Mouse (Mus musculus) liver, adult 2 months (tissue): ENCODE measurements around the gene Fam171b. TPM values are rescaled to one million over a fixed set of nuclear protein-coding genes. Genes with fewer than 3 reads are reported as not detected.

Source experiments
- DNase-seq: peaks from one replicate; pipeline ENCODE4 v3.0.0-alpha.2; 2011; ENCODE audit warnings: low read depth, low spot score; ENCODE audit errors: extremely low read depth
- H3K27ac ChIP-seq: fragments of 200-500 bp; replicated peaks from 2 replicates; pipeline ENCODE4 v1.5.1; 2012; ENCODE audit warnings: low read depth, mild to moderate bottlenecking, control low read depth, inconsistent platforms, low read length; ENCODE audit not compliant: insufficient read depth
- H3K27me3 ChIP-seq: fragments of 200-500 bp; 2 replicates; pipeline ENCODE4 v1.6.1; 2012; ENCODE audit warnings: mild to moderate bottlenecking, moderate library complexity, low read length, inconsistent platforms; ENCODE audit not compliant: control insufficient read depth, insufficient read depth
- H3K36me3 ChIP-seq: fragments of 200-500 bp; 2 replicates; pipeline ENCODE4 v1.6.1; 2012; ENCODE audit warnings: low read length, inconsistent platforms; ENCODE audit not compliant: control insufficient read depth, insufficient read depth
- H3K4me1 ChIP-seq: fragments of 200-500 bp; 2 replicates; pipeline ENCODE4 v1.6.1; 2011; ENCODE audit warnings: low read length; ENCODE audit not compliant: control insufficient read depth, insufficient read depth
- H3K4me3 ChIP-seq: fragments of 200-500 bp; 2 replicates; pipeline ENCODE4 v1.5.1; 2011; ENCODE audit warnings: low read depth, mild to moderate bottlenecking, control low read depth, low read length, moderate library complexity; ENCODE audit not compliant: insufficient read depth
- H3K79me2 ChIP-seq: fragments of 200-500 bp; 2 replicates; pipeline ENCODE4 v1.6.1; 2012; ENCODE audit warnings: inconsistent platforms, mild to moderate bottlenecking, low read length, moderate library complexity; ENCODE audit not compliant: control insufficient read depth, insufficient read depth
- H3K9ac ChIP-seq: fragments of 200-500 bp; 2 replicates; pipeline ENCODE4 v1.6.1; 2012; ENCODE audit warnings: low read depth, mild to moderate bottlenecking, control low read depth, inconsistent platforms, low read length
- CTCF ChIP-seq: fragments of 200-500 bp; IDR thresholded peaks from 2 replicates; pipeline ENCODE4 v1.5.1; 2011; ENCODE audit warnings: low read depth, low read length, control low read depth
- POLR2A ChIP-seq: fragments of 200-500 bp; IDR thresholded peaks from 2 replicates; pipeline ENCODE4 v1.6.1; 2011; ENCODE audit warnings: low read length, control low read depth; ENCODE audit not compliant: insufficient read depth; ENCODE audit errors: extremely low read depth
- WGBS: fragments of 180-500 bp; shearing (Covaris S2); methylation state at CpG from one replicate; pipeline ENCODE4 v1.1.7; 2018; 5-methylcytosine and 5-hydroxymethylcytosine counted together
- polyA plus RNA-seq: library from polyadenylated mRNA; depleted of rRNA; stranded (reverse); fragments of >200 nt; gene quantifications from 2 replicates; pipeline ENCODE4 v1.2.3, GENCODE M21; 2012; rRNA removed
- total RNA-seq: library from RNA; depleted of rRNA; stranded (reverse); fragments of >200 nt; gene quantifications from 2 replicates; pipeline ENCODE4 v1.2.3, GENCODE M21; 2014; rRNA removed

Fam171b gene
- total and polyA plus RNA-seq, 2 experiments = 0.24 to 1.1 TPM

DNA sequence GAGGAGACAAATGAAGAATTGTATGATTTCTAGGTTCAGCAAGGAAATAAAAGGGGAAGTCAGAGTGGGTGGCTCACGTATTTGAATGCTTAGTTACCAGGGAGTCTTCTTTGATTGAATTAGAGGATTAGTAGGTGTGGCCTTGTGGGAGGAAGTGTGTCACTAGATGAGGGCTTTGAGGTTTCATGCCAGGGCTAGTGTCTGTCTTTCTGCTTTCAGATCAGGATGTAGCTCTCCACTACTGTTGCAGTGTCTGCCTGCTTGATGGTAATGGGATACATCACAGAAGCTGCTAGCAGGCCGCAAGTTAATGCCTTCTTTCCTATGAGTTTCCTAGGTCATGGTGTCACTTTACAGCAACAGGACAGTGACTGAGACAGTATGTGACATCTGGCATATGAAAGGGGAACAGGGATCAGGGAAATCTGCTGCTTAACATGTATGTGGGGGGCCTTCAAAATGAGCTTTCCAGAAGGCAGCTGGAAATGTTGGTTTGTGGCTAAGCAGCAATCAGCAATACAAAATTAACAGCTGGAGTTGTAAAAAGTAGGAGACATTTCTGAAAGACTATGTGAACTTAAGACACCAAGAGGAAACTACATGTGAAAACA is 117.1 kb downstream of the Fam171b start:
- Histone ChIP-seq H3K4me1 (no peaks in the 10 kb centered on the region), H3K4me3 (no peak overlapping the region), H3K36me3 (no peaks in the 10 kb centered on the region), H3K9ac (no peak overlapping the region), H3K79me2 (no peaks in the 10 kb centered on the region), H3K27me3 (no peaks in the 10 kb centered on the region), H3K27ac (no peak overlapping the region)
- WGBS = 73% methylated on average over 2 of the region's 2 CpGs
- TF ChIP-seq CTCF (no peak), POLR2A (no peak)
- DNase-seq = no peak

Other genes starting within 250 kb of the Fam171b start
- gene Zc3h15, start 168.2 kb upstream of the Fam171b start, total RNA-seq = 57.6 and 60.5 TPM in 2 replicates
- gene Zc3h15, start 168.2 kb upstream of the Fam171b start, polyA plus RNA-seq = 14.6 and 14.8 TPM in 2 replicates
- gene Itgav, start 88.2 kb upstream of the Fam171b start, total RNA-seq = 29.6 and 33.2 TPM in 2 replicates
- gene Itgav, start 88.2 kb upstream of the Fam171b start, polyA plus RNA-seq = 15.8 and 20.5 TPM in 2 replicates
- gene Zswim2, start 128.6 kb downstream of the Fam171b start, total RNA-seq = not detected in 2 replicates
- not detected in 2 replicates for gene Zswim2, start 128.6 kb downstream of the Fam171b start, polyA plus RNA-seq
- gene Gm13698, start 143.1 kb downstream of the Fam171b start, total RNA-seq = not detected in 2 replicates
- not detected in 2 replicates for gene Gm13698, start 143.1 kb downstream of the Fam171b start, polyA plus RNA-seq
- not detected in 2 replicates for gene Gm13693, start 148.9 kb downstream of the Fam171b start, total RNA-seq
- not detected in 2 replicates for gene Gm13693, start 148.9 kb downstream of the Fam171b start, polyA plus RNA-seq
- gene Gm13695, start 154.7 kb downstream of the Fam171b start, total RNA-seq = not detected in 2 replicates
- gene Gm13695, start 154.7 kb downstream of the Fam171b start, polyA plus RNA-seq = not detected in 2 replicates
- gene Gm13696, start 160.5 kb downstream of the Fam171b start, total RNA-seq = not detected in 2 replicates
- gene Gm13696, start 160.5 kb downstream of the Fam171b start, polyA plus RNA-seq = not detected in 2 replicates
- not detected in 2 replicates for gene Gm13694, start 166.3 kb downstream of the Fam171b start, total RNA-seq
- gene Gm13694, start 166.3 kb downstream of the Fam171b start, polyA plus RNA-seq = not detected in 2 replicates
- not detected in 2 replicates for gene Gm13697, start 172.1 kb downstream of the Fam171b start, total RNA-seq
- not detected in 2 replicates for gene Gm13697, start 172.1 kb downstream of the Fam171b start, polyA plus RNA-seq
- gene Gm13691, start 177.9 kb downstream of the Fam171b start, total RNA-seq = not detected in 2 replicates
- gene Gm13691, start 177.9 kb downstream of the Fam171b start, polyA plus RNA-seq = not detected in 2 replicates